Mouse (Mus musculus): ENCODE measurements around the gene Ppef1. TPM values are rescaled to one million over a fixed set of nuclear protein-coding genes. Genes with fewer than 3 reads are reported as not detected.
"Not testable (repeated sequence)": the region's sequence is repeated elsewhere in the genome, so short reads cannot be mapped to it uniquely, and the experiment has no call there.

Ppef1 gene
- not detected for total RNA-seq (2021)
- polyA plus RNA-seq (2012; rRNA removed) = 0.06 TPM in 1 of 2 replicates, not detected in the other
- long read RNA-seq = 0 reads

- Histone ChIP-seq H3K9ac (ENCODE audit: low read depth, low read length) (no peak within 1 kb of the TSS), H3K36me3 (ENCODE audit: control insufficient read depth, insufficient read depth, low read length) (no peaks in the 10 kb centered on the region), H3K4me1 (ENCODE audit: control insufficient read depth, insufficient read depth, low read length) (no peaks in the 10 kb centered on the region), H3K4me3 (no peak within 1 kb of the TSS), H3K79me2 (replicated peaks; ENCODE audit: control insufficient read depth, insufficient read depth, low read length) (no peaks in the 10 kb centered on the region), H3K27me3 (ENCODE audit: control insufficient read depth, insufficient read depth, low read length) (no peaks in the 10 kb centered on the region), H3K27ac (no peak within 1 kb of the TSS)
- TF ChIP-seq EP300 (IDR thresholded peaks at IDR 0.05; ENCODE audit: insufficient read depth, low read depth, low read length) (no peak), POLR2A (IDR thresholded peaks at IDR 0.05; ENCODE audit: insufficient read depth, low read depth, low read length) (no peak), CTCF (IDR thresholded peaks at IDR 0.05) (no peak)
- DNase-seq = no peak
- 73% methylated on average over 5 of the region's 5 CpGs for WGBS
- intact Hi-C loops (cut with DNase I) = no loop called here
Observed at GRCm38 (mm10) chrX:160735650-160736049, at the start of gene Ppef1. Ppef1 (minus strand) TSS chrX:160735765.

GRCm38 (mm10) chrX:160782276-160782675 lies 46.7 kb upstream of the Ppef1 start:
- H3K27ac ChIP-seq = no peak overlapping the region
- intact Hi-C loops (cut with DNase I) = no loop called here
- no peaks in the 10 kb centered on the region for H3K4me1 ChIP-seq (ENCODE audit: control insufficient read depth, insufficient read depth, low read length)
- no peaks in the 10 kb centered on the region for H3K36me3 ChIP-seq (ENCODE audit: control insufficient read depth, insufficient read depth, low read length)
- no peak for DNase-seq
- TF ChIP-seq POLR2A (IDR thresholded peaks at IDR 0.05; ENCODE audit: insufficient read depth, low read depth, low read length) (no peak), CTCF (IDR thresholded peaks at IDR 0.05) (no peak), EP300 (IDR thresholded peaks at IDR 0.05; ENCODE audit: insufficient read depth, low read depth, low read length) (no peak)
- no peaks in the 10 kb centered on the region for H3K79me2 ChIP-seq (replicated peaks; ENCODE audit: control insufficient read depth, insufficient read depth, low read length)
- 78% methylated on average over 5 of the region's 5 CpGs for WGBS
- H3K27me3 ChIP-seq (ENCODE audit: control insufficient read depth, insufficient read depth, low read length) = no peaks in the 10 kb centered on the region
- no peak overlapping the region for H3K4me3 ChIP-seq
- H3K9ac ChIP-seq (ENCODE audit: low read depth, low read length) = no peak overlapping the region

DNA sequence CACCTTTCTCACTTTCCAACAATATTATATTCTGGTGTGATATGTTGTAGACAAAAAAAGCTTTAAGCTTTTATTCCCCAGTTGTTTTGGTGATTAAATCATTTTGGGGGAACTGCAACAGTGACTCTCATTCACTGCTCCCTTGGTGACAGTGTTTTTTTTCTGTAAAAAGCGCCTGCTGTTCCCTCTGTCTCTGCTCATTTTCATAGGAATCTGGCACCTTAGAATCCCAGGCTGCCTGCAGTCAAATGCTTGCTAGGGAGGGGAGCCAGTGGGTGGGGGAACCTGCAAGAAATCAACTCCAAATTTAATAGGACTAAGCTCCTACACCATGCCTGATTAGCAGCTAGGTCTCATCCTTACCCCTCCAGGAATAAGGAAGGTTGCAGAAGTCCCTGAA lies 37.5 kb upstream of the Ppef1 start:
- TF ChIP-seq CTCF (IDR thresholded peaks at IDR 0.05) = no peak
- TF ChIP-seq POLR2A (IDR thresholded peaks at IDR 0.05; ENCODE audit: insufficient read depth, low read depth, low read length) = no peak
- no peak for TF ChIP-seq EP300 (IDR thresholded peaks at IDR 0.05; ENCODE audit: insufficient read depth, low read depth, low read length)
- no peak overlapping the region for H3K4me3 ChIP-seq
- H3K4me1 ChIP-seq (ENCODE audit: control insufficient read depth, insufficient read depth, low read length) = no peaks in the 10 kb centered on the region
- H3K27me3 ChIP-seq (ENCODE audit: control insufficient read depth, insufficient read depth, low read length) = no peaks in the 10 kb centered on the region
- no peak for DNase-seq
- H3K27ac ChIP-seq = no peak overlapping the region
- H3K79me2 ChIP-seq (replicated peaks; ENCODE audit: control insufficient read depth, insufficient read depth, low read length) = no peaks in the 10 kb centered on the region
- peaks cover 1% of the 10 kb centered on the region; the same call in 1 of the 2 replicates for H3K36me3 ChIP-seq (ENCODE audit: control insufficient read depth, insufficient read depth, low read length)
- no peak overlapping the region for H3K9ac ChIP-seq (ENCODE audit: low read depth, low read length)
- intact Hi-C loops (cut with DNase I) = no loop called here
- WGBS = 42% methylated on average over 1 of the region's 1 CpGs

GRCm38 (mm10) chrX:160769622-160770021 lies 34.1 kb upstream of the Ppef1 start:
- not testable (repeated sequence) for H3K27me3 ChIP-seq (ENCODE audit: control insufficient read depth, insufficient read depth, low read length); DNase-seq; H3K4me3 ChIP-seq; H3K36me3 ChIP-seq (ENCODE audit: control insufficient read depth, insufficient read depth, low read length); H3K79me2 ChIP-seq (replicated peaks; ENCODE audit: control insufficient read depth, insufficient read depth, low read length); H3K27ac ChIP-seq; H3K9ac ChIP-seq (ENCODE audit: low read depth, low read length); H3K4me1 ChIP-seq (ENCODE audit: control insufficient read depth, insufficient read depth, low read length)
- WGBS = 85% methylated on average over 5 of the region's 5 CpGs
- intact Hi-C loops (cut with DNase I) = loop anchor here (5.0 to 10.0 kb wide), 3 partner anchors 185 to 635 kb away; partner anchors contain the start of genes Pdha1 and Phka2

DNA sequence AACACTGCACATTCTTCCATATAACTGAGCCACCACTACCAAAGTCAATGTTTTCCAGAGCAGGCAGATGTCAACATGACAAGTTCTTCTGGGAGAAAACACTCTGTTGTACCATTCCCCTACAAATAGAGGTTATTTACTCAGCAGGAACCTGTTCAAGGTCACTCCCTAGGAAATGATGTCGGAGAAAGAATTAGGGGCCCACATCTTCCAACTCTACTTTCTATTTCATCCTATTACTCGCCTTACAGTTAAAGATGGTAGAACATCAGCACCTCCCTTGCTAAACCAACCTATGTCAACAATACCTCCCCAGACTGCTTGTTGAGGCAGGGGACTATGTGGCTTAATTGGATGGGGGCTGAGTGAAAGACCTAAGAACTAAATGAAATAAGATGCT lies 32.1 kb upstream of the Ppef1 start, which contains the start of gene Rs1:
TSS of gene Rs1 (plus strand) at position 301 of the 400 bp plus-strand sequence.
- Histone ChIP-seq H3K36me3 (ENCODE audit: control insufficient read depth, insufficient read depth, low read length) (peaks cover 1% of the 10 kb centered on the region; the same call in 1 of the 2 replicates), H3K4me1 (ENCODE audit: control insufficient read depth, insufficient read depth, low read length) (no peaks in the 10 kb centered on the region), H3K79me2 (replicated peaks; ENCODE audit: control insufficient read depth, insufficient read depth, low read length) (no peaks in the 10 kb centered on the region), H3K4me3 (peak within 1 kb of the TSS; percentile 49), H3K9ac (ENCODE audit: low read depth, low read length) (no peak within 1 kb of the TSS), H3K27me3 (ENCODE audit: control insufficient read depth, insufficient read depth, low read length) (no peaks in the 10 kb centered on the region), H3K27ac (peak within 1 kb of the TSS; percentile 57)
- TF ChIP-seq CTCF (IDR thresholded peaks at IDR 0.05) = no peak
- TF ChIP-seq POLR2A (IDR thresholded peaks at IDR 0.05; ENCODE audit: insufficient read depth, low read depth, low read length) = no peak
- DNase-seq = no peak
- intact Hi-C loops (cut with DNase I) = loop anchor here (2.0 to 10.0 kb wide), 4 partner anchors 183 to 633 kb away; partner anchors contain the start of genes Cdkl5, Pdha1 and Phka2
- WGBS = 85% methylated on average over 2 of the region's 2 CpGs

DNA sequence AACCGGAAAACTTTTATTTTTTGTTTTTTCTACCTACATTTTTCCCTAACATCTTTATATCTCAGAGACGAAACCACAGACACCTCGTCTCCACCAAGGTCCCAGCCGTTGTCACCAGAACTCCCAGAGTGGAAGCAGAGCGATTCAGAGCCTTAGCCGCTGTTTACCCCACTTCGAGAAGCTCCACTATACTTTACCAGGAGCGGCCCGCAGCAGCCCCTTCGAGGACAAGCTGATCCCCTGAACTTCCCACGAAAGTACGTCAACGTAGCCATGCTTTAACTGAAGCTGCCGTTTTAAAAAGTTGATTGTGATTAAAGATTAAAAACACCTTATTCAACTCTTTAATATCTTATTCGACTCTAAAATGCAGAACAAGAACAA lies 30.7 kb upstream of the Ppef1 start:
- intact Hi-C loops (cut with DNase I) = loop anchor here (2.0 to 10.0 kb wide), 4 partner anchors 181 to 631 kb away; partner anchors contain the start of genes Cdkl5, Pdha1 and Phka2
- Histone ChIP-seq H3K36me3 (ENCODE audit: control insufficient read depth, insufficient read depth, low read length) (peaks cover 1% of the 10 kb centered on the region; the same call in 1 of the 2 replicates), H3K27me3 (ENCODE audit: control insufficient read depth, insufficient read depth, low read length) (no peaks in the 10 kb centered on the region), H3K9ac (ENCODE audit: low read depth, low read length) (peak overlapping the region; percentile 58), H3K4me3 (peak overlapping the region; percentile 49), H3K4me1 (ENCODE audit: control insufficient read depth, insufficient read depth, low read length) (no peaks in the 10 kb centered on the region), H3K27ac (peak overlapping the region; percentile 67), H3K79me2 (replicated peaks; ENCODE audit: control insufficient read depth, insufficient read depth, low read length) (no peaks in the 10 kb centered on the region)
- DNase-seq = no peak
- TF ChIP-seq CTCF (IDR thresholded peaks at IDR 0.05) (no peak), POLR2A (IDR thresholded peaks at IDR 0.05; ENCODE audit: insufficient read depth, low read depth, low read length) (no peak), EP300 (IDR thresholded peaks at IDR 0.05; ENCODE audit: insufficient read depth, low read depth, low read length) (no peak)
- WGBS = 24% methylated on average over 15 of the region's 15 CpGs
